Mouse (Mus musculus): ENCODE data around the gene E430018J23Rik.

- TF ChIP-seq POLR2A (IDR thresholded peaks at IDR 0.05; ENCODE audit: control insufficient read depth, extremely low read depth, insufficient read depth, low read length, poor library complexity) = no peak
- TF ChIP-seq CTCF (IDR thresholded peaks at IDR 0.05; ENCODE audit: borderline replicate concordance, control insufficient read depth, extremely low read depth, insufficient read depth, low read length, poor library complexity) = 0 out of 2 replicates have a peak, but pooled peaks have one; percentile 11
Measured at GRCm38 (mm10) chr7:127345512-127346325, 47.7 kb downstream of the E430018J23Rik start, which contains the start of gene Zfp768.
